Mouse (Mus musculus) embryonic facial prominence, embryonic 14.5 days (tissue): Measurements from ENCODE around the gene Bet1. TPM values are rescaled to one million over a fixed set of nuclear protein-coding genes. Genes with fewer than 3 reads are reported as not detected.

Source experiments
- ATAC-seq: fragments of 200-750 bp; cut with Nextera tagmentation; 2 replicates; pipeline ENCODE4 v1.8.0; 2017; ENCODE audit warnings: low read depth, moderate number of reproducible peaks, moderate TSS enrichment
- DNase-seq: peaks from one replicate; pipeline ENCODE4 v3.0.0-alpha.2; 2015; ENCODE audit warnings: low spot score
- H3K27ac ChIP-seq: fragments of 300-500 bp; sonication (generic); replicated peaks from 2 replicates; pipeline ENCODE4 v1.5.1; 2014; ENCODE audit warnings: low read depth, mild to moderate bottlenecking, low read length, moderate library complexity
- H3K27me3 ChIP-seq: fragments of 300-500 bp; sonication (generic); replicated peaks from 2 replicates; pipeline ENCODE4 v1.6.1; 2014; ENCODE audit warnings: low read length; ENCODE audit not compliant: control insufficient read depth, insufficient read depth
- H3K36me3 ChIP-seq: fragments of 300-500 bp; sonication (generic); 2 replicates; pipeline ENCODE4 v1.6.1; 2014; ENCODE audit warnings: low read length, mixed read lengths; ENCODE audit not compliant: control insufficient read depth, insufficient read depth
- H3K4me1 ChIP-seq: fragments of 300-500 bp; sonication (generic); 2 replicates; pipeline ENCODE4 v1.6.1; 2014; ENCODE audit warnings: antibody characterized with exemption, low read length; ENCODE audit not compliant: control insufficient read depth, insufficient read depth
- H3K4me2 ChIP-seq: fragments of 300-500 bp; sonication (generic); 2 replicates; pipeline ENCODE4 v1.6.1; 2014; ENCODE audit warnings: low read depth, mild to moderate bottlenecking, low read length, moderate library complexity, mixed read lengths
- H3K4me3 ChIP-seq: fragments of 300-500 bp; sonication (generic); 2 replicates; pipeline ENCODE4 v1.5.1; 2014; ENCODE audit warnings: low read depth, mild to moderate bottlenecking, low read length
- H3K9ac ChIP-seq: fragments of 300-500 bp; sonication (generic); 2 replicates; pipeline ENCODE4 v1.6.1; 2014; ENCODE audit warnings: low read depth, mild to moderate bottlenecking, low read length, moderate library complexity, mixed read lengths
- H3K9me3 ChIP-seq: fragments of 300-500 bp; sonication (generic); 2 replicates; pipeline ENCODE4 v1.6.1; 2016; ENCODE audit warnings: low read length; ENCODE audit not compliant: control insufficient read depth
- WGBS: fragments of 180-500 bp; shearing (Covaris S2); extraction: QIAGEN DNeasy Blood & Tissue Kit; methylation state at CpG from one replicate; pipeline ENCODE4 v1.1.7; 2014; 5-methylcytosine and 5-hydroxymethylcytosine counted together
- polyA plus RNA-seq: library from polyadenylated mRNA; unstranded; fragments of >200 nt; fragmentation: Nextera tagmentation; extraction: Ambion mirVana; gene quantifications from 2 replicates; pipeline ENCODE4 v1.2.1, GENCODE M21; 2014

The Bet1 gene
- polyA plus RNA-seq, 1 experiment from 2014 or later, result 78.0 TPM

- Histone ChIP-seq H3K4me2 (no peak overlapping the region), H3K9me3 (no peaks in the 10 kb centered on the region), H3K36me3 (no peaks in the 10 kb centered on the region), H3K27ac (no peak overlapping the region), H3K27me3 (no peaks in the 10 kb centered on the region), H3K4me3 (no peak overlapping the region), H3K9ac (no peak overlapping the region), H3K4me1 (no peaks in the 10 kb centered on the region)
- 86% methylated on average over 1 of the region's 1 CpGs for WGBS
- ATAC-seq, result no peak
- no peak for DNase-seq
Measured at GRCm38 (mm10) chr6:4047200-4047599, 39.6 kb downstream of the Bet1 start.

GRCm38 (mm10) chr6:4041821-4042220, 45.0 kb downstream of the Bet1 start:
- Histone ChIP-seq H3K27ac (no peak overlapping the region), H3K27me3 (no peaks in the 10 kb centered on the region), H3K9ac (no peak overlapping the region), H3K4me1 (no peaks in the 10 kb centered on the region), H3K9me3 (no peaks in the 10 kb centered on the region), H3K4me3 (no peak overlapping the region), H3K4me2 (no peak overlapping the region), H3K36me3 (no peaks in the 10 kb centered on the region)
- DNase-seq, result no peak
- 65% methylated on average over 1 of the region's 1 CpGs for WGBS
- no peak for ATAC-seq

- Histone ChIP-seq H3K4me3 (no peak overlapping the region), H3K4me2 (no peak overlapping the region), H3K27ac (no peak overlapping the region), H3K36me3 (no peaks in the 10 kb centered on the region), H3K27me3 (no peaks in the 10 kb centered on the region), H3K9ac (no peak overlapping the region), H3K4me1 (no peaks in the 10 kb centered on the region), H3K9me3 (no peaks in the 10 kb centered on the region)
- DNase-seq (no peak), ATAC-seq (no peak)
- WGBS, result 81% methylated on average over 3 of the region's 3 CpGs
Measured at GRCm38 (mm10) chr6:4030956-4031355, 55.8 kb downstream of the Bet1 start.

Other genes starting within 250 kb of the Bet1 start
- gene Tfpi2, start 98.1 kb downstream of the Bet1 start, polyA plus RNA-seq, result 3.5 TPM in 2 replicates
- gene Gngt1, start 93.2 kb downstream of the Bet1 start, polyA plus RNA-seq, result 0.24 TPM in 1 of 2 replicates, not detected in the other
- gene Gng11, start 83.1 kb downstream of the Bet1 start, polyA plus RNA-seq, result 86.6 and 96.9 TPM in 2 replicates